Mouse (Mus musculus) myocyte (in vitro differentiated cells): ENCODE measurements around the gene Pla2g4e.

Experiments
- E2F4 ChIP-seq: IDR thresholded peaks from one replicate; pipeline ENCODE4 v1.6.1; 2011; ENCODE audit warnings: mild to moderate bottlenecking, control low read depth, moderate library complexity; ENCODE audit not compliant: insufficient read depth
- MAX ChIP-seq: IDR thresholded peaks from one replicate; pipeline ENCODE4 v1.6.1; 2011; ENCODE audit warnings: low read depth, mild to moderate bottlenecking, control low read depth
- MYOD1 ChIP-seq, 3 experiments: IDR thresholded peaks; one replicate each; pipeline ENCODE4 v1.6.1; 2011; ENCODE audit warnings: control low read depth in 2 of 3, low read depth in 2 of 3, mild to moderate bottlenecking in 2 of 3, moderate library complexity in 1 of 3; ENCODE audit not compliant: insufficient read length in 2 of 3, control insufficient read depth in 1 of 3
- MYOG ChIP-seq, 3 experiments: IDR thresholded peaks; one replicate each; pipeline ENCODE4 v1.6.1; 2011; ENCODE audit warnings: control low read depth in 2 of 3, low read depth in 2 of 3, mild to moderate bottlenecking in 2 of 3; ENCODE audit not compliant: insufficient read length in 2 of 3, control insufficient read depth in 1 of 3, insufficient read depth in 1 of 3
- POLR2A ChIP-seq: IDR thresholded peaks from one replicate; pipeline ENCODE4 v1.6.1; 2011; ENCODE audit warnings: low read depth, mild to moderate bottlenecking, control low read depth, moderate library complexity; ENCODE audit not compliant: insufficient read length
- POLR2AphosphoS2 ChIP-seq: IDR thresholded peaks from one replicate; pipeline ENCODE4 v1.6.1; 2011; ENCODE audit warnings: low read depth, control low read depth; ENCODE audit not compliant: insufficient read length
- REST ChIP-seq: IDR thresholded peaks from one replicate; pipeline ENCODE4 v1.6.1; 2011; ENCODE audit warnings: mild to moderate bottlenecking, control low read depth, moderate library complexity; ENCODE audit not compliant: insufficient read depth, insufficient read length
- TCF12 ChIP-seq: IDR thresholded peaks from one replicate; pipeline ENCODE4 v1.6.1; 2011; ENCODE audit warnings: mild to moderate bottlenecking, control low read depth; ENCODE audit not compliant: poor library complexity, insufficient read depth, severe bottlenecking
- USF1 ChIP-seq: IDR thresholded peaks from one replicate; pipeline ENCODE4 v1.6.1; 2011; ENCODE audit warnings: low read depth, mild to moderate bottlenecking, control low read depth, moderate library complexity

DNA sequence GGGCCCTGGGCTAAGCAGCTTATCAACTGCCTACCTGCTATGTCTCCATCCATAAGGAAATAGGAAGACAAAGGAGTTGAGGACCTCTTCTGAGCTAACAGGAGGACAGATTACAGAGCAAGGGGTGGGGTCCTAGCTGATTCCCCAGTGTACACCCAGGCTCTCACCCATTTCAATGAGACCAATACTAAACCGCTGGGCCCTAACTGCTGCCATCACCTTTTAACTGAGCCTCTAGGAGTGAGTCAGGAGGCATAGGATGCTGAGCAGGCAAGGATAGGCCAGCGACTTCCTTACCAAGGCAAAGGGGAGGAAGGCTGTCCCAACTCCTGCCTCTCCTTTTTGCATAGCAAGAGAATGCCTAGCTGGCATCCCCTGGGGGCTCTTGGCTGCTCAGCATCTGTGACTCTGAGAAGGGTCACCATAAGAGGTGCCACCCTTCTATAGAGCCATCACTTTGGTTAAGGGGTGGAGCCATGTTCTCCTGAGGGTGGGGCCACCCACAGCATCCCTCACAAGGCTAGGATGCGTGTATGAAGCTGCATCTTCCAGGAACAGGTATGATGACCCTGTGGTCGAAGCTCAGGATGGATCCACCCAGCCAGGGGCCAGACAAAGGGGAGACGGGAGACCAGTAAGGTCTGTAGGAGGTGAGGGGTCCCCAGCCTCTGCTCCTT lies 2.2 kb downstream of the Pla2g4e start:
- no peak for TF ChIP-seq MAX
- no peak for TF ChIP-seq POLR2A
- TF ChIP-seq USF1: no peak
- no peak for TF ChIP-seq MYOG (IDR thresholded peaks at IDR 0.05; ENCODE audit: control insufficient read depth in 1 of 3, insufficient read depth in 1 of 3, insufficient read length in 2 of 3, low read depth in 2 of 3)
- no peak for TF ChIP-seq TCF12
- TF ChIP-seq POLR2AphosphoS2: no peak
- TF ChIP-seq REST: no peak
- no peak for TF ChIP-seq E2F4
- no peak for TF ChIP-seq MYOD1 (IDR thresholded peaks at IDR 0.05; ENCODE audit: control insufficient read depth in 1 of 3, insufficient read length in 2 of 3, low read depth in 2 of 3)
